Mouse (Mus musculus) liver, embryonic 15.5 days (tissue): ENCODE data around the gene Bap1. TPM values are rescaled to one million over a fixed set of nuclear protein-coding genes. Genes with fewer than 3 reads are reported as not detected.

Source experiments
- ATAC-seq: fragments of 200-750 bp; cut with Nextera tagmentation; 2 replicates; pipeline ENCODE4 v1.8.0; 2017; ENCODE audit warnings: moderate number of reproducible peaks, mild to moderate bottlenecking, moderate library complexity; ENCODE audit not compliant: insufficient read depth
- H3K27ac ChIP-seq: fragments of 300-500 bp; sonication (generic); replicated peaks from 2 replicates; pipeline ENCODE4 v1.5.1; 2015; ENCODE audit warnings: mild to moderate bottlenecking, inconsistent platforms
- H3K27me3 ChIP-seq: fragments of 300-500 bp; sonication (generic); 2 replicates; pipeline ENCODE4 v1.6.1; 2015; ENCODE audit warnings: mild to moderate bottlenecking, inconsistent platforms
- H3K36me3 ChIP-seq: fragments of 300-500 bp; sonication (generic); replicated peaks from 2 replicates; pipeline ENCODE4 v1.6.1; 2015; ENCODE audit warnings: moderate library complexity, mild to moderate bottlenecking, inconsistent platforms
- H3K4me1 ChIP-seq: fragments of 300-500 bp; sonication (generic); replicated peaks from 2 replicates; pipeline ENCODE4 v1.6.1; 2015; ENCODE audit warnings: inconsistent platforms
- H3K4me2 ChIP-seq: fragments of 300-500 bp; sonication (generic); 2 replicates; pipeline ENCODE4 v1.6.1; 2015; ENCODE audit warnings: moderate library complexity, mild to moderate bottlenecking, inconsistent platforms
- H3K4me3 ChIP-seq: fragments of 300-500 bp; sonication (generic); replicated peaks from 2 replicates; pipeline ENCODE4 v1.5.1; 2015; ENCODE audit warnings: mild to moderate bottlenecking, inconsistent platforms
- H3K9ac ChIP-seq: fragments of 300-500 bp; sonication (generic); 2 replicates; pipeline ENCODE4 v1.6.1; 2015; ENCODE audit warnings: moderate library complexity, mild to moderate bottlenecking, inconsistent platforms
- H3K9me3 ChIP-seq: fragments of 300-500 bp; sonication (generic); replicated peaks from 2 replicates; pipeline ENCODE4 v1.6.1; 2016; ENCODE audit warnings: inconsistent platforms
- WGBS: fragments of 180-500 bp; shearing (Covaris S2); methylation state at CpG from one replicate; pipeline ENCODE4 v1.1.7; 2015; ENCODE audit warnings: mixed read lengths; ENCODE audit not compliant: insufficient replicate concordance; 5-methylcytosine and 5-hydroxymethylcytosine counted together
- polyA plus RNA-seq: library from polyadenylated mRNA; unstranded; fragments of >200 nt; fragmentation: Nextera tagmentation; extraction: Ambion mirVana; gene quantifications from 2 replicates; pipeline ENCODE4 v1.2.1, GENCODE M21; 2015

The Bap1 gene
- polyA plus RNA-seq, 1 experiment from 2014 or later = 35.8 TPM

- 10% methylated on average over 11 of the region's 11 CpGs for WGBS
- ATAC-seq = no peak
- Histone ChIP-seq H3K4me3 (no peak overlapping the region), H3K4me1 (0 out of 2 replicates have a peak, but pooled peaks cover 13% of the 10 kb centered on the region), H3K4me2 (no peak overlapping the region), H3K27me3 (peaks cover 26% of the 10 kb centered on the region), H3K36me3 (no peaks in the 10 kb centered on the region), H3K9me3 (no peaks in the 10 kb centered on the region), H3K9ac (no peak overlapping the region), H3K27ac (no peak overlapping the region)
Observed at GRCm38 (mm10) chr14:31233996-31234591, 17.2 kb upstream of the Bap1 start.

GRCm38 (mm10) chr14:31237101-31237882 lies 14.0 kb upstream of the Bap1 start:
- no peak overlapping the region for H3K4me2 ChIP-seq
- peaks cover 13% of the 10 kb centered on the region for H3K27me3 ChIP-seq
- no peaks in the 10 kb centered on the region for H3K36me3 ChIP-seq
- H3K4me3 ChIP-seq = no peak overlapping the region
- H3K9ac ChIP-seq = no peak overlapping the region
- no peaks in the 10 kb centered on the region for H3K9me3 ChIP-seq
- H3K27ac ChIP-seq = no peak overlapping the region
- no peak for ATAC-seq
- 0 out of 2 replicates have a peak, but pooled peaks cover 13% of the 10 kb centered on the region for H3K4me1 ChIP-seq
- WGBS = 77% methylated on average over 7 of the region's 7 CpGs

GRCm38 (mm10) chr14:31240528-31240927 lies 10.7 kb upstream of the Bap1 start:
- H3K27ac ChIP-seq = no peak overlapping the region
- WGBS = 56% methylated on average over 3 of the region's 3 CpGs
- no peaks in the 10 kb centered on the region for H3K9me3 ChIP-seq
- no peaks in the 10 kb centered on the region for H3K4me1 ChIP-seq
- H3K4me2 ChIP-seq = no peak overlapping the region
- H3K36me3 ChIP-seq = no peaks in the 10 kb centered on the region
- H3K27me3 ChIP-seq = no peaks in the 10 kb centered on the region
- ATAC-seq = no peak
- no peak overlapping the region for H3K4me3 ChIP-seq
- H3K9ac ChIP-seq = no peak overlapping the region

- Histone ChIP-seq H3K4me2 (no peak overlapping the region), H3K27me3 (no peaks in the 10 kb centered on the region), H3K9ac (no peak overlapping the region), H3K9me3 (no peaks in the 10 kb centered on the region), H3K4me3 (no peak overlapping the region), H3K4me1 (peaks cover 5% of the 10 kb centered on the region), H3K27ac (no peak overlapping the region), H3K36me3 (no peaks in the 10 kb centered on the region)
- 22% methylated on average over 1 of the region's 1 CpGs for WGBS
- no peak for ATAC-seq
Observed at GRCm38 (mm10) chr14:31244777-31245176, 6.5 kb upstream of the Bap1 start.

- Histone ChIP-seq H3K27me3 (no peaks in the 10 kb centered on the region), H3K4me3 (no peak overlapping the region), H3K9me3 (no peaks in the 10 kb centered on the region), H3K27ac (no peak overlapping the region), H3K9ac (no peak overlapping the region), H3K4me2 (no peak overlapping the region), H3K4me1 (peaks cover 14% of the 10 kb centered on the region), H3K36me3 (no peaks in the 10 kb centered on the region)
- no peak for ATAC-seq
- WGBS = 76% methylated on average over 1 of the region's 1 CpGs
Observed at GRCm38 (mm10) chr14:31245946-31246345, 5.3 kb upstream of the Bap1 start.

GRCm38 (mm10) chr14:31248396-31248795 lies 2.9 kb upstream of the Bap1 start:
- no peak for ATAC-seq
- peaks cover 23% of the 10 kb centered on the region for H3K4me1 ChIP-seq
- WGBS = 78% methylated on average over 6 of the region's 6 CpGs

GRCm38 (mm10) chr14:31250222-31251083 lies 797 bp upstream of the Bap1 start:
- Histone ChIP-seq H3K36me3 (peaks cover 28% of the 10 kb centered on the region), H3K9ac (peak overlapping the region; percentile 75), H3K4me2 (peak overlapping the region; percentile 82), H3K4me1 (peaks cover 23% of the 10 kb centered on the region), H3K27me3 (no peaks in the 10 kb centered on the region), H3K4me3 (peak overlapping the region; percentile 98), H3K9me3 (no peaks in the 10 kb centered on the region), H3K27ac (peak overlapping the region; percentile 89)
- WGBS = 12% methylated on average over 38 of the region's 38 CpGs
- ATAC-seq = peak; percentile 83

More at GRCm38 (mm10) chr14:31248396-31248795, 2.9 kb upstream of the Bap1 start:
- Histone ChIP-seq H3K9ac (no peak overlapping the region), H3K27ac (no peak overlapping the region), H3K27me3 (no peaks in the 10 kb centered on the region), H3K36me3 (peaks cover 8% of the 10 kb centered on the region), H3K4me3 (no peak overlapping the region), H3K9me3 (no peaks in the 10 kb centered on the region), H3K4me2 (no peak overlapping the region)

- Histone ChIP-seq H3K4me3 (peak overlapping the region; percentile 98), H3K9me3 (no peaks in the 10 kb centered on the region), H3K4me1 (peaks cover 23% of the 10 kb centered on the region), H3K4me2 (peak overlapping the region; percentile 82), H3K27me3 (no peaks in the 10 kb centered on the region), H3K36me3 (peaks cover 40% of the 10 kb centered on the region), H3K27ac (peak overlapping the region; percentile 79), H3K9ac (peak overlapping the region; percentile 96)
- under 1% methylated on average over 18 of the region's 18 CpGs for WGBS
- ATAC-seq = peak; percentile 10
Observed at GRCm38 (mm10) chr14:31251626-31252025, 376 bp downstream of the Bap1 start.

- peaks cover 23% of the 10 kb centered on the region for H3K4me1 ChIP-seq
- peaks cover 45% of the 10 kb centered on the region for H3K36me3 ChIP-seq
- H3K27me3 ChIP-seq = no peaks in the 10 kb centered on the region
- ATAC-seq = no peak
- H3K4me3 ChIP-seq = peak overlapping the region; percentile 98
- peak overlapping the region; percentile 82 for H3K4me2 ChIP-seq
- peak overlapping the region; percentile 96 for H3K9ac ChIP-seq
- no peaks in the 10 kb centered on the region for H3K9me3 ChIP-seq
- peak overlapping the region; percentile 79 for H3K27ac ChIP-seq
- WGBS = 81% methylated on average over 5 of the region's 5 CpGs
Observed at GRCm38 (mm10) chr14:31252091-31252490, 841 bp downstream of the Bap1 start.

- WGBS = 89% methylated on average over 14 of the region's 14 CpGs
- no peak for ATAC-seq
- no peaks in the 10 kb centered on the region for H3K27me3 ChIP-seq
Observed at GRCm38 (mm10) chr14:31258476-31259050, 7.3 kb downstream of the Bap1 start.

More at GRCm38 (mm10) chr14:31258476-31259050, 7.3 kb downstream of the Bap1 start:
- H3K9ac ChIP-seq = no peak overlapping the region
- no peaks in the 10 kb centered on the region for H3K9me3 ChIP-seq
- peaks cover 83% of the 10 kb centered on the region for H3K36me3 ChIP-seq
- H3K4me3 ChIP-seq = no peak overlapping the region
- peaks cover 40% of the 10 kb centered on the region for H3K4me1 ChIP-seq
- H3K27ac ChIP-seq = peak overlapping the region; percentile 96
- no peak overlapping the region for H3K4me2 ChIP-seq
